Mouse (Mus musculus) embryonic facial prominence, embryonic 10.5 days (tissue): ENCODE measurements around the gene Rabac1. TPM values are rescaled to one million over a fixed set of nuclear protein-coding genes. Genes with fewer than 3 reads are reported as not detected.
A peak's percentile ranks its signal among the peaks of the same experiment; 100 is the strongest.

ENCODE experiments used
- DNase-seq: peaks from one replicate; pipeline ENCODE4 v3.0.0-alpha.2; 2017; ENCODE audit warnings: low spot score
- H3K27ac ChIP-seq: fragments of 300-500 bp; sonication (generic); replicated peaks from 2 replicates; pipeline ENCODE4 v1.5.1; 2016; ENCODE audit warnings: mild to moderate bottlenecking
- H3K27me3 ChIP-seq: fragments of 300-500 bp; sonication (generic); replicated peaks from 2 replicates; pipeline ENCODE4 v1.6.1; 2016; ENCODE audit warnings: low read depth, mild to moderate bottlenecking; ENCODE audit not compliant: poor library complexity, severe bottlenecking
- H3K36me3 ChIP-seq: fragments of 300-500 bp; sonication (generic); replicated peaks from 2 replicates; pipeline ENCODE4 v1.6.1; 2016; ENCODE audit warnings: mild to moderate bottlenecking, moderate library complexity
- H3K4me1 ChIP-seq: fragments of 300-500 bp; sonication (generic); 2 replicates; pipeline ENCODE4 v1.6.1; 2016
- H3K4me3 ChIP-seq: fragments of 300-500 bp; sonication (generic); 2 replicates; pipeline ENCODE4 v1.5.1; 2016; ENCODE audit warnings: mild to moderate bottlenecking, moderate library complexity
- H3K9me3 ChIP-seq: fragments of 300-500 bp; sonication (generic); 2 replicates; pipeline ENCODE4 v1.6.1; 2016; ENCODE audit warnings: mild to moderate bottlenecking
- WGBS: fragments of 180-500 bp; shearing (Covaris S2); methylation state at CpG from one replicate; pipeline ENCODE4 v1.1.7; 2016; 5-methylcytosine and 5-hydroxymethylcytosine counted together
- polyA plus RNA-seq: library from polyadenylated mRNA; unstranded; fragments of >200 nt; fragmentation: Nextera tagmentation; extraction: Ambion mirVana; gene quantifications from 2 replicates; pipeline ENCODE4 v1.2.1, GENCODE M21; 2016

Rabac1 gene
- polyA plus RNA-seq, 1 experiment from 2014 or later = 76.1 TPM

DNA sequence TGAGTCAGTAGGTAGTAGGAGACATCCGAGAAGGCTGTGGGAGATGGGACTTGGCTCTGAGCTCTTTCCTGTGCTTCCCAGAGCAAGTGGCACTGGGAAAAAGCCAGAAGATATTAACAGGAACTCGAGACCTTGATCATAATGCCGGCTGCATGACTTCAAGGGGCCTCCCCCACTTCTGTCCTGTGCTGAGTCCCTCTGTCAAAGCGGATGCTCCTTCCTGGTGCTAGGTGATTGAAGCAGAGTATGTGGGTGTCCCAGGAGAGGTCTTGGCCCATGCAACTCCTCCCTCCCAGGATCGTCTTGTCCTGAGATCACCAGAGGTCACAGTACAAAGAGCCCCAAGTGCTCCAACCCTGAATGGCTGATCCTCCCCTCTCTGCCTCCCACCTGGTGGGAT is 1.3 kb upstream of the Rabac1 start:
- Histone ChIP-seq H3K4me3 (no peak overlapping the region), H3K4me1 (peaks cover 10% of the 10 kb centered on the region), H3K27me3 (no peaks in the 10 kb centered on the region), H3K9me3 (0 out of 2 replicates have a peak, but pooled peaks cover under 1% of the 10 kb centered on the region), H3K36me3 (no peaks in the 10 kb centered on the region), H3K27ac (no peak overlapping the region)
- DNase-seq = no peak
- 64% methylated on average over 5 of the region's 5 CpGs for WGBS

DNA sequence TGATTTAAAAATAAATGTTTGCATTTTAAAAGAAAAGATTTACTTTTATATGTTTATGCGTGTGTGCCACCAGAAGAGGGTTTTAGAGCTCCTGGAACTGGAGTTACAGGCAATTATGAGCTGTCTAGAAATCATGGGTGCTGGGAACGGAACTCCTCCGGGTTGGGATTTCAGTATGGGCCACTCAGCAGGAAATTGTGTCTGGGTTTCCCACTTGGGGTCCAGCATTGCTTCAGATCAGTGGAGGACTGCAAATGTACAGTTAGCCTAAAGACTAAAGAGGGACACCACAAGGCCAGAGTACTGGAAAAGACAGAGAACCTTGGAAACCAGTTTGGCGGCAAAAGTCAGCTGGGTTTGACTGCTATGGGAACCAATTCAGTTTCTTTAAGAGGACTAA is 654 bp upstream of the Rabac1 start:
- H3K4me3 ChIP-seq = no peak overlapping the region
- 81% methylated on average over 4 of the region's 4 CpGs for WGBS
- no peaks in the 10 kb centered on the region for H3K9me3 ChIP-seq
- H3K36me3 ChIP-seq = no peaks in the 10 kb centered on the region
- no peak for DNase-seq
- H3K4me1 ChIP-seq = peaks cover 10% of the 10 kb centered on the region
- no peak overlapping the region for H3K27ac ChIP-seq
- H3K27me3 ChIP-seq = no peaks in the 10 kb centered on the region

DNA sequence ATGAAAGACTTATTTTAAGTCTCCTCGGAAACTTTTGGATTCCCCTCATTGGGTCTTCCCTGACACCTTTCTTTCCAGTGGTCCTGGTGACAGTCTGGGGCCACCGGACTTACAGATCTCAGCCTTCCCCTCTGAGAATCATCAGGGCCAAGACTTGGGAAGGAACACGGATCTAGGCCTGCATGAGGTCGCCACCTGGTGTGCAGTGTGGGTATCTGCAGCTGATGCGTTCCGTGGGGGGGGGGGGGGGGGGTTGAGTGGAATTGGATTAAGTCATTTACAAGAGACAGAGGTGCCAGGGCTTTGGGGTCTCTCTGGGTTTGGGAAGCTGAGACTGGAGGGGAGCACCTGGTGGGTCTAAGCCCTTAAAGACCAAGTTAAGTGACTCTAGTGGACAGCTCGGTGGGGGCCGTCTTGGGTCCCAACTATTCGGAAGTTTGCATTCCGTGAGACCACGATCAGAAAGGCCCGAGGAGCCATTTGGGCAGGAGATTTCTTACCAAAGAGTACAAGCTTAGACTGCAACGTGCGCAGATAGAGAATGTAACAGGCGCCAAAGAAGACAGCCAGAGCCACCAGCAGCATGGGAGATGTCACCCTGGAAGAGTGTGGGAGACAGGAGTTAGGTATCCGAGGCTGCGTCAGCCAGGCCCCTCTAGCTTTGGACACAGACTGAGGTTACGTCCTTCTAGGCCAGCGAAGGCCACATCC is 1.1 kb downstream of the Rabac1 start:
- peak overlapping the region; percentile 64 for H3K4me3 ChIP-seq
- H3K27me3 ChIP-seq = no peaks in the 10 kb centered on the region
- DNase-seq = peak; percentile 74
- peaks cover 10% of the 10 kb centered on the region for H3K4me1 ChIP-seq
- peak overlapping the region; percentile 80; the same call in 1 of the 2 replicates for H3K27ac ChIP-seq
- WGBS = 11% methylated on average over 19 of the region's 19 CpGs
- H3K9me3 ChIP-seq = no peaks in the 10 kb centered on the region
- H3K36me3 ChIP-seq = no peaks in the 10 kb centered on the region

DNA sequence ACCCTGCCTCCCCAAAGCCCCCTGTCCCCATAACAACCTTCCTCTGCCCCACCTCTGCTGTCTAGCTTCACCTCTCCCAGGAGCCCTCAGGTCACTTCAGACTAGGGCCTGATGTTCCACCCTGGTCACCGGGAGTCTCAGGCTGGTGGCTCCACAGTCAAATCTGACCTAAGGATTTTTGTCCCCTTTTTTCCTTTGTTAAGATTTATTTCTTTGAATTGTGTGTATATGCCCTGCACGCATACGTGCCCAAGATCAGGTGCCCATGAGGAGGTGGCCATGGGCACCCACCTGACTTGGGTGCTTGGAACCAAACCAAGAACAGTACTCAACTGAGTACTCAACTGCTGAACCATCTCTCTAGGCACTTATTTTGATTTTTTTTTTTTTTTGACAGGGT is 2.2 kb downstream of the Rabac1 start:
- Histone ChIP-seq H3K9me3 (no peaks in the 10 kb centered on the region), H3K27ac (no peak overlapping the region), H3K4me3 (no peak overlapping the region), H3K4me1 (peaks cover 13% of the 10 kb centered on the region), H3K27me3 (no peaks in the 10 kb centered on the region), H3K36me3 (no peaks in the 10 kb centered on the region)
- no peak for DNase-seq
- WGBS = 98% methylated on average over 3 of the region's 3 CpGs

DNA sequence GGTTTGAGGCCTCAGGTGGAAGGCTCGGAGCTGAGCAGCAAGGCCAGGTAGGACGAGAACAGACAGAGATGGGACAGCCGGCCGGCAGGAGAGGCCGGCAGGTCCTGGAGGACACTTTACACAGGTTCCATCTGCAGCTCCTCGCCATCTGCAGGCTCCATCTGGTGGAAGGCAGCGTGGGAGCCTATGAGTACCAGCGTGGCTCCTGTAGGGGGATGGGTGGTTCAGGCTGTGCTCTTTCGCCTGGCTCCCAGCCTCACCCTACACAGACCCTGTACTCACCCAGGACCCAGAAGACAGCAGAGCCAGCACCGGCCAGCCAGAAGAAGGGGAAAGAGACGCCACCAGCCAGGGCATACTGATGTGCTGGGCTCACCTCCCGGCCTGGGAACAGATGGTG is 2.7 kb downstream of the Rabac1 start:
- Histone ChIP-seq H3K27me3 (no peaks in the 10 kb centered on the region), H3K4me3 (no peak overlapping the region), H3K9me3 (no peaks in the 10 kb centered on the region), H3K36me3 (no peaks in the 10 kb centered on the region), H3K27ac (no peak overlapping the region), H3K4me1 (peaks cover 19% of the 10 kb centered on the region)
- WGBS = 75% methylated on average over 12 of the region's 12 CpGs
- no peak for DNase-seq

DNA sequence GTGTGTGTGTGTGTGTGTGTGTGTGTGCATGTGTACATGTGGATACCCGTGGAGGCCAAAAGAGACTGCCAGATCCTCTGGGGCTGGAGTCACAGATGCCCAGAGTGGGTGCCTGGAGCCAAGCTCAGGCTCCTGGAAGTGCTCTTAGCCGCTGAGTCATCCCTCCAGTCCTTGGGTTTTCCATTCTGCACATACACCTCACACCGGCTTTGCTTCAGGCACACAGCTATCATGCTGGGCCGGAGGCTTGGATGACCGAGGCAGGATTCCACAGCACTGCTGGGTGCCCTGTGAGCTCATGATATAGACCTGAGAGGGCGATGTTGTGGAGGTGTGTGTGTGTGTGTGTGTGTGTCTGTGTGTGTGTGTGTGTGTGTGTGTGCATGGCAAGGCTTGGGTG is 4.1 kb downstream of the Rabac1 start:
- DNase-seq = no peak

DNA sequence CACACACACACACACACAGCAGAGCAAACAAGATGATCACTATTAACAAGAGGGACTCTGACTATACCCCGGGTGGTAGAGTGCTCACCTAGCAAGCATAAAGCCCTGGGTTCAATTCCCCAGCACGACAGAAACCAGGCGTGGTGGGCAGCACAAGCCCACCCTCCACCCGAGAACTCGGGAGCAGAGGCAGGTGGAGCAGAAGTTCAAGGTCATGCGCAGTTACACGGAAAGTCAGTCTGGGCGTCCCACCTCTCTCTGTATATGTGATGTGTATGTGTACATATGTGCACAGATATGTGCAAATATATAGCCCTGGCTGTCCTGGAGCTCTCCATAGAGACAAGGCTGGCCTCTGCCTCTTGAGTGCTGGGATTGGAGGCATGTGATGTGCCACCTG is 4.6 kb downstream of the Rabac1 start:
- Histone ChIP-seq H3K4me3 (no peak overlapping the region), H3K36me3 (no peaks in the 10 kb centered on the region), H3K27me3 (no peaks in the 10 kb centered on the region), H3K9me3 (no peaks in the 10 kb centered on the region), H3K27ac (no peak overlapping the region), H3K4me1 (peaks cover 26% of the 10 kb centered on the region)
- WGBS = 86% methylated on average over 8 of the region's 8 CpGs
- DNase-seq = no peak

More for the DNA sequence above, 4.1 kb downstream of the Rabac1 start:
- H3K27ac ChIP-seq = no peak overlapping the region
- H3K27me3 ChIP-seq = no peaks in the 10 kb centered on the region
- no peaks in the 10 kb centered on the region for H3K9me3 ChIP-seq
- 68% methylated on average over 6 of the region's 6 CpGs for WGBS
- no peak overlapping the region for H3K4me3 ChIP-seq
- H3K4me1 ChIP-seq = peaks cover 26% of the 10 kb centered on the region
- H3K36me3 ChIP-seq = no peaks in the 10 kb centered on the region

DNA sequence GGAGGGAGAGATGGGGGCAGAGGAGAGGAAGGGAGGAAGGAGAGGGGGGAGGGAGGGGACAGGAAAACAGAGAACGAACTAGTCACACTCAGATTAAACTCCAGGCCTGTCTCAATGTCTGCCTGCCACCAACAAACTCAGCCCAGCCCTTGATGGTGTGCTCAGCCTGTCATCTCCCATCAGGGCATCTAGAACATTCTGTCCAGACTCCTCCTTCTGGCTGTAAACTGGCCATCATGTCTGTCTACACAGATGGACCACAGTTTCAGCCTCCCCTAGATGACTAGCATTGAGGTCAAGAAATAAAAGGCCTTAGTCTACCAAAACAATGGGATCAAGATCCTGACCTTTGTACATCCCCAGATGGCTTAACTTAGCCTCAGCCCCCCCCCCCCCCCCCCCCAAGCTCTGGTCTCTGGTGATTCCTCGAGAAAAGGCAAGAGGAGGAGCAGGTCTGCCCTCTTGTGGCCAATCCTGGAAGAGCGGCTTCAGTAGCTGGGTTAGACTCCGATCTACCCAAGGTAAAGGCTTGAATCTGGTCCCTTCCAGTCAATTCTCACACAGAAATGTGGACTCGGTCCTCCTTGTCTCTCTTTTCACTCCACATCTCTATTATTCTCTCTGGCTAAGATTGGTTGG is 7.5 kb downstream of the Rabac1 start:
- 7% methylated on average over 5 of the region's 5 CpGs for WGBS
- Histone ChIP-seq H3K27ac (peak overlapping the region; percentile 36; the same call in 1 of the 2 replicates), H3K9me3 (no peaks in the 10 kb centered on the region), H3K27me3 (no peaks in the 10 kb centered on the region), H3K4me1 (peaks cover 16% of the 10 kb centered on the region), H3K4me3 (no peak overlapping the region), H3K36me3 (no peaks in the 10 kb centered on the region)
- DNase-seq = peak; percentile 89

DNA sequence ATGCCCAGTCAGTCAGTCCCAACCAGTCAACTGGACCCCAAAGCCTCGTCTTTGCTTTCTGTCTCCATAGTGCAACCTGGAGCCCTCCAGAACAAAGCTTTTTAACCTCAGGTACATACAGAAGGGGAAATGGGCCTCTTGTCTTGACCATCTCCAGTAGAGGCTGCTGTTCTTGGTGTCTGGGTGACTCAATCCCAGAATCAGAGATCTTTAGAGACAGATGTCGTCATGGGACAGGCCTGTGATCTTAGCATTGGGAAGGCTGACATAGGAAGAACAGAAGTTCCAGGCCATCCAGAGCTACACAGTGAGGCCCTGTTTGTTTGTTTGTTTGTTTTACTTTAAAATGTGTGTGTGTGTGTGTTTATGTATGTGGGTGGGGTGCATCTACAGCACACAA is 8.3 kb downstream of the Rabac1 start:
- Histone ChIP-seq H3K27me3 (no peaks in the 10 kb centered on the region), H3K36me3 (no peaks in the 10 kb centered on the region), H3K9me3 (no peaks in the 10 kb centered on the region), H3K4me1 (peaks cover 16% of the 10 kb centered on the region), H3K4me3 (no peak overlapping the region), H3K27ac (no peak overlapping the region)
- 80% methylated on average over 2 of the region's 2 CpGs for WGBS
- no peak for DNase-seq

DNA sequence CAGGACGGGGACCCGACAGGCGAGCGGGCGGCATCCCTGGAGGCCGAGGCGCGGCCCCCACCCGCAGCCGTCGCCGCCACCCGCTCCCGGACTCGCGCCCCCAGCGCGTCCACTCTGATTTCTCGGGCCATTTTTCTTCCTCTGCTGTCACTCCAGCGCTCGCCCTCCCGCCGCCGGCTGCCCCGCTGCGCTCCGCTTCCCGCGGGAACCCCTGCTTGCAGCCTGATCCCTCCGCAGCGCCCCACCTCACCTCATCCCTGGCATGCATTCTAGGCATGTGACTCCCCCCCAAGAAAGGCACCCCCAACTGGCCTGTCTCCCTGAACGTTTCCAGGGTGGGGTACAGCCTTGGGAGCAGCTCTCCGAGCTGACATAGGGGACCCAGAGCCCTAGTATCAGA is 17.3 kb downstream of the Rabac1 start:
- Histone ChIP-seq H3K4me1 (peaks cover 28% of the 10 kb centered on the region), H3K36me3 (no peaks in the 10 kb centered on the region), H3K27ac (no peak overlapping the region), H3K4me3 (peak overlapping the region; percentile 58), H3K9me3 (no peaks in the 10 kb centered on the region), H3K27me3 (peaks cover 73% of the 10 kb centered on the region)
- DNase-seq = no peak
- 2% methylated on average over 33 of the region's 33 CpGs for WGBS

DNA sequence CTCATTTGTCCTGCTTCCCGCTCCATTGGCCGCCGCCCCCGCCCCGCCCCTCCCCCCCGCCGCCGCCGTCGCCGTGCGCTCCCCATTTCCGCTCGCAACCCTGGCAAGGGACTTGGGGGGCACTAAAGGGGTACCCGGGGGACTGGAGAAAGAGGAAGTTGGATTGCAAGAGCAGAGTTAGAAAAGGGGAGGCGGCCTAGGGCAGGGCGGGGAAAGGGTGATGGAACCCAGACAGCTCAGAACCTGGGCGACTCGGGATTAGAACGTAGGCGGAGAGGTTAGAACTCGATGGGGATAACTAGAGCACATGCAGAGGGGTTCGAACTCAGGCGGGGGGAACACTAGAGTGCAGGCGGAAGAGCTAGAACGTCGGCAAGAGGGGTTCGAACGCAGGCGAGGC is 18.1 kb downstream of the Rabac1 start:
- Histone ChIP-seq H3K36me3 (no peaks in the 10 kb centered on the region), H3K27me3 (peaks cover 81% of the 10 kb centered on the region), H3K9me3 (no peaks in the 10 kb centered on the region), H3K4me3 (peak overlapping the region; percentile 58), H3K4me1 (peaks cover 33% of the 10 kb centered on the region), H3K27ac (peak overlapping the region; percentile 71)
- WGBS = 1% methylated on average over 30 of the region's 30 CpGs
- DNase-seq = peak; percentile 45

DNA sequence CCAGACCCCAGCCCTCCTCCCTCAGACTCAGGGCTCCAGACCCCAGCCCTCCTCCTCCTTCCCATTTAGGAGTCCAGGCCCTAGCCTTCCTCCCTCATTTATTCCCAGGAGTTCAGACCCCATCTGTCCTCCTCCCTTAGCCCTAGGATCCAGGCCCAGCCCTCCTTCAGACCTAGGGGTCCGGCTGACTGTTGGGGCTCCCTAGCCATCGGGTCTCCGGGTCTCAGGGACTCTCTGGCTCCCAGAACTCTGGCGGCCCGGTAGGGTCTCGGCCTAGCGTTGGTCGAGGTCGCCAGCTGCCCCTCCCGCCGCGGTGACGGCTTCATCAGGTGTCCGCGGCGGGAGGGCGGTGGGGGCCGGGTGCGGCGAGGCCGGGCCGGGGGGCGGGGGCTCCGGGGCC is 18.6 kb downstream of the Rabac1 start:
- Histone ChIP-seq H3K27ac (peak overlapping the region; percentile 71), H3K36me3 (no peaks in the 10 kb centered on the region), H3K4me3 (peak overlapping the region; percentile 58), H3K4me1 (peaks cover 36% of the 10 kb centered on the region), H3K9me3 (no peaks in the 10 kb centered on the region), H3K27me3 (peaks cover 86% of the 10 kb centered on the region)
- under 1% methylated on average over 24 of the region's 24 CpGs for WGBS
- DNase-seq = no peak

DNA sequence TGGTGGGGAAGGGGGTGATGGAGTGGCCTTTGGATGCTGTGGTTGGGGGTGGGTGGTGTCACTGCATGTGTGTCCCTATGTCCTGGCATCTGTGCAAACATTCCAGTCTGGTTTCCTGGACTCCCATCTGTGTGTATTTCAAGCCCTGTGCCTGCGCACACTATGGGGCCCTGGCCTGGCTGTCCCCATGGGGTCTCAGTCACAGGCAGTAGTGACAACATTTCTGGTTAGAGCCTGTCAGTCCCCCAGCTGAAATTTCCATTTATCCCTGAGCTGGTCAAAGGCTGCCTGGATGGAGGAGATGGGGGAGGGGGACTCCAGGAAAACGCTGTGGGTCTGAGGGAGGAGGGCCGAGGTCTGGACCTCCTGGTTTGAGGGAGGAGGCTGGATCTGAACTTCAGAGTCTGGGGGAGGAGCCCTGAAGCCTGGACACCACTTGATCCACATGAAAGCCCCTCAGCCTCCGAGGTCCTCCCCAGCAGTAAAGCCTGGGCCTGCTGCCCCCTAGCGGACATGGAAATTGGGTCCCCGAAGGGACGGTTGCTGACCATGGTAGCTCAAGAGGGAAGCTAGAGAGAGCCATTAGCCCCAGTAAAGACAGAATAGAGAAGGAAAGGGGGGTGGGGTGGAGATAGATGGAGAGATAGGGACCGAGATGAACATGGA is 22.5 kb downstream of the Rabac1 start:
- H3K27me3 ChIP-seq = peaks cover 100% of the 10 kb centered on the region
- no peaks in the 10 kb centered on the region for H3K9me3 ChIP-seq
- under 1% methylated on average over 8 of the region's 8 CpGs for WGBS
- H3K4me1 ChIP-seq = peaks cover 39% of the 10 kb centered on the region
- DNase-seq = peak; percentile 89
- no peaks in the 10 kb centered on the region for H3K36me3 ChIP-seq
- H3K27ac ChIP-seq = no peak overlapping the region
- no peak overlapping the region; the same call in 1 of the 2 replicates for H3K4me3 ChIP-seq
